Mouse (Mus musculus) forebrain, embryonic 15.5 days (tissue): ENCODE data around the gene Gm9195. TPM values are rescaled to one million over a fixed set of nuclear protein-coding genes. Genes with fewer than 3 reads are reported as not detected.

Experiments used
- ATAC-seq: fragments of 200-750 bp; cut with Nextera tagmentation; replicated peaks from 2 replicates; pipeline ENCODE4 v1.8.0; 2017; ENCODE audit warnings: mild to moderate bottlenecking, moderate TSS enrichment, moderate library complexity
- H3K27ac ChIP-seq: fragments of 300-500 bp; sonication (generic); replicated peaks from 2 replicates; pipeline ENCODE4 v1.5.1; 2015; ENCODE audit warnings: mild to moderate bottlenecking, inconsistent platforms
- H3K27me3 ChIP-seq: fragments of 300-500 bp; sonication (generic); 2 replicates; pipeline ENCODE4 v1.6.1; 2015; ENCODE audit warnings: inconsistent platforms
- H3K36me3 ChIP-seq: fragments of 300-500 bp; sonication (generic); 2 replicates; pipeline ENCODE4 v1.6.1; 2015; ENCODE audit warnings: mild to moderate bottlenecking, inconsistent platforms
- H3K4me1 ChIP-seq: fragments of 300-500 bp; sonication (generic); 2 replicates; pipeline ENCODE4 v1.6.1; 2015; ENCODE audit warnings: inconsistent platforms
- H3K4me2 ChIP-seq: fragments of 300-500 bp; sonication (generic); replicated peaks from 2 replicates; pipeline ENCODE4 v1.6.1; 2015; ENCODE audit warnings: mild to moderate bottlenecking, inconsistent platforms
- H3K4me3 ChIP-seq: fragments of 300-500 bp; sonication (generic); 2 replicates; pipeline ENCODE4 v1.5.1; 2015; ENCODE audit warnings: mild to moderate bottlenecking, inconsistent platforms
- H3K9ac ChIP-seq: fragments of 300-500 bp; sonication (generic); replicated peaks from 2 replicates; pipeline ENCODE4 v1.6.1; 2015; ENCODE audit warnings: mild to moderate bottlenecking, inconsistent platforms
- H3K9me3 ChIP-seq: fragments of 300-500 bp; sonication (generic); 2 replicates; pipeline ENCODE4 v1.6.1; 2016; ENCODE audit warnings: inconsistent platforms
- WGBS: fragments of 180-500 bp; shearing (Covaris S2); methylation state at CpG from one replicate; pipeline ENCODE4 v1.1.7; 2015; ENCODE audit warnings: mixed read lengths; 5-methylcytosine and 5-hydroxymethylcytosine counted together
- polyA plus RNA-seq: library from polyadenylated mRNA; unstranded; fragments of >200 nt; fragmentation: Nextera tagmentation; extraction: Ambion mirVana; gene quantifications from 2 replicates; pipeline ENCODE4 v1.2.1, GENCODE M21; 2015

The Gm9195 gene
- polyA plus RNA-seq, 1 experiment from 2014 or later, result not detected

GRCm38 (mm10) chr14:72503241-72503640 is 11.6 kb upstream of the Gm9195 start:
- Histone ChIP-seq H3K4me2 (no peak overlapping the region), H3K27ac (no peak overlapping the region), H3K27me3 (no peaks in the 10 kb centered on the region), H3K36me3 (no peaks in the 10 kb centered on the region), H3K9ac (no peak overlapping the region), H3K4me1 (peaks cover 9% of the 10 kb centered on the region), H3K9me3 (no peaks in the 10 kb centered on the region), H3K4me3 (no peak overlapping the region)
- no peak for ATAC-seq
- WGBS, result 36% methylated on average over 6 of the region's 6 CpGs

DNA sequence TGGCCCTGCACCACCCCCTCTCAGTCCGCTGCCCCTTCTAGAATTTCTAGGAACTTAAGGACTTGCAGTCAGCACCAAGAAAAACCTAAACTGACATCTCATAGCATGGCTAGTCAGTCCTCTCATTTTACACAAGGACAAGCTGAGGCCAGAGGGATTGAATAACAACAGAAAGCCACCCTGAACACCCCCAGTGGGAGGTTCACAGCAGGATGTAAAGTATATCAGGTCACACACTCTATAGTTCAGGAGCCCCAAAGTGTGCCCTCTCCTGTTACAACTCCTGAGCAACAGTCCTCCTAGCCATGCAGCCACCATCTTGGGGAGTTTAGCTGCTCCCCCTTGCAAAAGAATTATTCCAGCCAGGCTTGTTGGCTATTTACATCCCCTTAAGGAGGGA is 2.1 kb upstream of the Gm9195 start:
- no peak for ATAC-seq
- Histone ChIP-seq H3K9me3 (no peaks in the 10 kb centered on the region), H3K27ac (no peak overlapping the region), H3K4me1 (no peaks in the 10 kb centered on the region), H3K27me3 (no peaks in the 10 kb centered on the region), H3K9ac (no peak overlapping the region), H3K4me2 (no peak overlapping the region), H3K4me3 (no peak overlapping the region), H3K36me3 (no peaks in the 10 kb centered on the region)
- 84% methylated on average over 1 of the region's 1 CpGs for WGBS

- Histone ChIP-seq H3K36me3 (no peaks in the 10 kb centered on the region), H3K9ac (no peak overlapping the region), H3K4me3 (no peak overlapping the region), H3K27ac (no peak overlapping the region), H3K27me3 (no peaks in the 10 kb centered on the region), H3K4me2 (no peak overlapping the region), H3K4me1 (no peaks in the 10 kb centered on the region), H3K9me3 (no peaks in the 10 kb centered on the region)
- 86% methylated on average over 3 of the region's 3 CpGs for WGBS
- no peak for ATAC-seq
Measured at GRCm38 (mm10) chr14:72490367-72490766, 1.3 kb downstream of the Gm9195 start.

GRCm38 (mm10) chr14:72474501-72474900 is 17.1 kb downstream of the Gm9195 start:
- Histone ChIP-seq H3K4me3 (no peak overlapping the region), H3K4me1 (no peaks in the 10 kb centered on the region), H3K4me2 (no peak overlapping the region), H3K9me3 (no peaks in the 10 kb centered on the region), H3K27ac (no peak overlapping the region), H3K27me3 (no peaks in the 10 kb centered on the region), H3K36me3 (no peaks in the 10 kb centered on the region), H3K9ac (no peak overlapping the region)
- ATAC-seq, result no peak
- WGBS, result 86% methylated on average over 1 of the region's 1 CpGs

GRCm38 (mm10) chr14:72468429-72468828 is 23.2 kb downstream of the Gm9195 start:
- H3K27ac ChIP-seq, result no peak overlapping the region
- no peaks in the 10 kb centered on the region for H3K27me3 ChIP-seq
- H3K9me3 ChIP-seq, result no peaks in the 10 kb centered on the region
- 65% methylated on average over 4 of the region's 4 CpGs for WGBS
- H3K9ac ChIP-seq, result no peak overlapping the region
- H3K4me1 ChIP-seq, result no peaks in the 10 kb centered on the region
- no peak overlapping the region for H3K4me2 ChIP-seq
- no peak for ATAC-seq
- H3K4me3 ChIP-seq, result no peak overlapping the region
- no peaks in the 10 kb centered on the region for H3K36me3 ChIP-seq

GRCm38 (mm10) chr14:72466384-72466783 is 25.3 kb downstream of the Gm9195 start:
- no peak overlapping the region for H3K27ac ChIP-seq
- H3K4me3 ChIP-seq, result no peak overlapping the region
- 85% methylated on average over 3 of the region's 3 CpGs for WGBS
- no peak overlapping the region for H3K4me2 ChIP-seq
- H3K36me3 ChIP-seq, result no peaks in the 10 kb centered on the region
- H3K9me3 ChIP-seq, result no peaks in the 10 kb centered on the region
- H3K4me1 ChIP-seq, result no peaks in the 10 kb centered on the region
- no peak for ATAC-seq
- no peaks in the 10 kb centered on the region for H3K27me3 ChIP-seq
- no peak overlapping the region for H3K9ac ChIP-seq

- no peak overlapping the region for H3K9ac ChIP-seq
- no peak for ATAC-seq
- H3K4me2 ChIP-seq, result no peak overlapping the region
- H3K27me3 ChIP-seq, result no peaks in the 10 kb centered on the region
- H3K9me3 ChIP-seq, result no peaks in the 10 kb centered on the region
- no peaks in the 10 kb centered on the region for H3K4me1 ChIP-seq
- 89% methylated on average over 1 of the region's 1 CpGs for WGBS
- H3K36me3 ChIP-seq, result no peaks in the 10 kb centered on the region
- no peak overlapping the region for H3K27ac ChIP-seq
- no peak overlapping the region for H3K4me3 ChIP-seq
Measured at GRCm38 (mm10) chr14:72461591-72461990, 30.0 kb downstream of the Gm9195 start.

- H3K9ac ChIP-seq, result no peak overlapping the region
- no peaks in the 10 kb centered on the region for H3K9me3 ChIP-seq
- 79% methylated on average over 2 of the region's 2 CpGs for WGBS
- no peaks in the 10 kb centered on the region for H3K4me1 ChIP-seq
- H3K27ac ChIP-seq, result no peak overlapping the region
- H3K4me2 ChIP-seq, result no peak overlapping the region
- H3K27me3 ChIP-seq, result no peaks in the 10 kb centered on the region
- no peak for ATAC-seq
- no peaks in the 10 kb centered on the region for H3K36me3 ChIP-seq
- H3K4me3 ChIP-seq, result no peak overlapping the region
Measured at GRCm38 (mm10) chr14:72460291-72460690, 31.3 kb downstream of the Gm9195 start.

DNA sequence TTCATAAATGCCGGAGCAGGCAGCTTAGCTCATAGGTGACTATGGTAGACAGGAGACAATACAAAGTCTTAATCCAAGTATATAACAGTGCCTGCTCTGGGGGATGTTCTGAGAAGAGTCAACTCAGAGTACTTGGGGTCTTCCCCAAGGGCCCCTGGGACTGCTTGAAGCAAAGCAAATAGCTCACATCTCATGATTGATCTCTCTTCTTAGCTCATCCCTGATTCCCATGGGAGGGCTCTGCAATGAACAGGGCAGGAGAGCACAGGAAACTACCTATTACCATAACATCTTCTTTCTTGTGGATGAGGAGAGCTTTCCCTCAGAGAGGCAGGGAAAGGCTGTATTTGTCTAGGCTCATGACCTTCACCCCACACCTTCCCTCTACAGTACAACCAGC is 32.7 kb downstream of the Gm9195 start:
- H3K4me1 ChIP-seq, result no peaks in the 10 kb centered on the region
- ATAC-seq, result no peak
- no peak overlapping the region for H3K4me3 ChIP-seq
- no peak overlapping the region for H3K27ac ChIP-seq
- H3K4me2 ChIP-seq, result no peak overlapping the region
- no peaks in the 10 kb centered on the region for H3K36me3 ChIP-seq
- no peaks in the 10 kb centered on the region for H3K27me3 ChIP-seq
- WGBS, result 92% methylated on average over 1 of the region's 1 CpGs
- H3K9ac ChIP-seq, result no peak overlapping the region
- H3K9me3 ChIP-seq, result no peaks in the 10 kb centered on the region

GRCm38 (mm10) chr14:72447141-72448091 is 44.2 kb downstream of the Gm9195 start:
- Histone ChIP-seq H3K9me3 (no peaks in the 10 kb centered on the region), H3K36me3 (no peaks in the 10 kb centered on the region), H3K27ac (no peak overlapping the region), H3K27me3 (no peaks in the 10 kb centered on the region), H3K4me1 (no peaks in the 10 kb centered on the region), H3K4me2 (no peak overlapping the region), H3K4me3 (no peak overlapping the region), H3K9ac (no peak overlapping the region)
- 65% methylated on average over 9 of the region's 9 CpGs for WGBS
- 0 out of 2 replicates have a peak, but pooled peaks have one; percentile 38 for ATAC-seq

- Histone ChIP-seq H3K27me3 (no peaks in the 10 kb centered on the region), H3K27ac (no peak overlapping the region), H3K4me1 (no peaks in the 10 kb centered on the region), H3K4me3 (no peak overlapping the region), H3K4me2 (no peak overlapping the region), H3K36me3 (no peaks in the 10 kb centered on the region), H3K9me3 (no peaks in the 10 kb centered on the region), H3K9ac (no peak overlapping the region)
- 88% methylated on average over 11 of the region's 11 CpGs for WGBS
- no peak for ATAC-seq
Measured at GRCm38 (mm10) chr14:72442936-72443335, 48.7 kb downstream of the Gm9195 start.

DNA sequence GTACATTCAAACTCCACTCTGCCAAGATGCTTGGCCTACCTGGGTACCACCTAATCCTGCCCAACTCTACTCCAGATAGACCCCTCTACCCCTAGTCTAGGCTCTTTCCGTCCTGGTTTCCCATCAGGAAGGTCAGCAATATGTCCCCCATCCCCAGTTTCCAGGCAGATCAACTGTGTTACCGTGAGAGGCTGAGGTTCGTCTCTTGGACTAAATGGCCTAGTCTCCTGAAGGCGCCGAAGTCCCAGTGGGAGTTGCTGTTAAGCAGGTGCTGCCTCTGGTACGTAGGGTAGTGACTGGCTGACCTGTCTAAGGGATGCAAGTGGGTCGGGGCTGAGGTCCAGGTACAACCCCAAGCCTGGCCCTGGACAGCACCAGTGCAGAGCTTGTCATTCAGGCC is 50.7 kb downstream of the Gm9195 start:
- no peak for ATAC-seq
- Histone ChIP-seq H3K4me1 (no peaks in the 10 kb centered on the region), H3K36me3 (no peaks in the 10 kb centered on the region), H3K9ac (no peak overlapping the region), H3K27me3 (no peaks in the 10 kb centered on the region), H3K4me3 (no peak overlapping the region), H3K9me3 (no peaks in the 10 kb centered on the region), H3K4me2 (no peak overlapping the region), H3K27ac (no peak overlapping the region)
- WGBS, result 93% methylated on average over 7 of the region's 7 CpGs

GRCm38 (mm10) chr14:72440436-72440835 is 51.2 kb downstream of the Gm9195 start:
- Histone ChIP-seq H3K9ac (no peak overlapping the region), H3K4me1 (no peaks in the 10 kb centered on the region), H3K27ac (no peak overlapping the region), H3K4me2 (no peak overlapping the region), H3K36me3 (no peaks in the 10 kb centered on the region), H3K27me3 (no peaks in the 10 kb centered on the region), H3K9me3 (no peaks in the 10 kb centered on the region), H3K4me3 (no peak overlapping the region)
- WGBS, result 90% methylated on average over 6 of the region's 6 CpGs
- no peak for ATAC-seq
